In genomic region chr19:4745057-4745456, GRCm38 (mm10) we compare ENCODE assay signal across 9 mouse cellular contexts. TPM values are rescaled to one million over a fixed set of nuclear protein-coding genes. Genes with fewer than 3 reads are reported as not detected.
DNase-seq lines count a peak whose midpoint lies in the region; ATAC-seq lines count a peak whose summit lies in the region.
"Had no signal": no experiment of that assay in that cellular context is flagged by ENCODE, and none has a peak within 500 bp of the region (broad histone marks: within the 10 kb centered on the region; RNA-seq: fewer than 3 reads in every experiment).

No protein-coding gene starts in this region.

- no peaks in the 10 kb centered on the region for H3K9me3 ChIP-seq in kidney, embryonic 15.5 days (replicated peaks)
- no peaks in the 10 kb centered on the region for H3K9me3 ChIP-seq in hindbrain, embryonic 10.5 days
- H3K9me3 ChIP-seq: neural tube, embryonic 13.5 days had no signal

- no peaks in the 10 kb centered on the region for H3K27me3 ChIP-seq in kidney, embryonic 15.5 days
- no peaks in the 10 kb centered on the region for H3K27me3 ChIP-seq in hindbrain, embryonic 10.5 days (ENCODE audit: insufficient read depth, poor library complexity, severe bottlenecking)
- H3K27me3 ChIP-seq: neural tube, embryonic 13.5 days had no signal

- H3K9ac ChIP-seq in kidney, embryonic 15.5 days, result no peak overlapping the region
- H3K9ac ChIP-seq: neural tube, embryonic 13.5 days had no signal

- no peak overlapping the region for H3K4me3 ChIP-seq in kidney, embryonic 15.5 days (replicated peaks)
- no peak overlapping the region for H3K4me3 ChIP-seq in hindbrain, embryonic 10.5 days
- H3K4me3 ChIP-seq: neural tube, embryonic 13.5 days had no signal

- peak; percentile 63 to 65 for DNase-seq in cerebellum, adult 18-20 months
- no peak for DNase-seq in cerebellum, adult 11-12 months
- peak; percentile 38 for DNase-seq in kidney, postnatal 14 days
- peak; percentile 71 for DNase-seq in testis, postnatal 10 days (ENCODE audit: low spot score)
- DNase-seq in testis, postnatal 14 days (ENCODE audit: low spot score), result no peak
- no peak for DNase-seq in yolk sac, embryonic 10.5 days (ENCODE audit: low spot score)
- DNase-seq in hindbrain, embryonic 10.5 days (ENCODE audit: low spot score), result no peak

- H3K4me2 ChIP-seq in kidney, embryonic 15.5 days, result no peak overlapping the region
- H3K4me2 ChIP-seq: neural tube, embryonic 13.5 days had no signal

- peaks cover 11% of the 10 kb centered on the region for H3K36me3 ChIP-seq in kidney, embryonic 15.5 days
- H3K36me3 ChIP-seq in hindbrain, embryonic 10.5 days, result peaks cover 95% of the 10 kb centered on the region

- H3K27ac ChIP-seq in kidney, embryonic 15.5 days, result no peak overlapping the region
- no peak overlapping the region for H3K27ac ChIP-seq in hindbrain, embryonic 10.5 days
- H3K27ac ChIP-seq: neural tube, embryonic 13.5 days had no signal

- 54% methylated on average over 9 of the region's 9 CpGs for WGBS in kidney, embryonic 15.5 days
- WGBS in hindbrain, embryonic 10.5 days, result 89% methylated on average over 9 of the region's 9 CpGs

- peaks cover 3% of the 10 kb centered on the region; the same call in 1 of the 2 replicates for H3K4me1 ChIP-seq in kidney, embryonic 15.5 days
- 0 out of 2 replicates have a peak, but pooled peaks cover 3% of the 10 kb centered on the region for H3K4me1 ChIP-seq in hindbrain, embryonic 10.5 days (replicated peaks)
- H3K4me1 ChIP-seq: neural tube, embryonic 13.5 days had no signal

- no peak for ATAC-seq in kidney, embryonic 15.5 days (replicated peaks; ENCODE audit: low FRiP score)

RNA-seq across cellular contexts. Expression of gene Rbm4b, which starts 11.2 kb away (rescaled TPM):
- 75.2 and 75.5 TPM in 2 replicates for polyA plus RNA-seq in kidney, embryonic 15.5 days (2015; fragmentation: Nextera tagmentation; extraction: Ambion mirVana)
- polyA plus RNA-seq in hindbrain, embryonic 10.5 days (2016; fragmentation: Nextera tagmentation; extraction: Ambion mirVana), result 108 and 124 TPM in 2 replicates

RNA-seq across cellular contexts. Expression of gene Sptbn2, which starts 34.1 kb away (rescaled TPM):
- polyA plus RNA-seq in kidney, embryonic 15.5 days (2015; fragmentation: Nextera tagmentation; extraction: Ambion mirVana), result 2.7 and 2.9 TPM in 2 replicates
- polyA plus RNA-seq in hindbrain, embryonic 10.5 days (2016; fragmentation: Nextera tagmentation; extraction: Ambion mirVana), result 12.7 and 20.6 TPM in 2 replicates

RNA-seq across cellular contexts. Expression of gene Gm960, which starts 46.6 kb away (rescaled TPM):
- polyA plus RNA-seq in kidney, embryonic 15.5 days (2015; fragmentation: Nextera tagmentation; extraction: Ambion mirVana), result 2.0 and 3.4 TPM in 2 replicates
- 2.9 and 3.1 TPM in 2 replicates for polyA plus RNA-seq in hindbrain, embryonic 10.5 days (2016; fragmentation: Nextera tagmentation; extraction: Ambion mirVana)

RNA-seq across cellular contexts. Expression of gene Rbm4, which starts 48.6 kb away (rescaled TPM):
- polyA plus RNA-seq in kidney, embryonic 15.5 days (2015; fragmentation: Nextera tagmentation; extraction: Ambion mirVana), result 66.1 and 67.6 TPM in 2 replicates
- polyA plus RNA-seq in hindbrain, embryonic 10.5 days (2016; fragmentation: Nextera tagmentation; extraction: Ambion mirVana), result 104 and 106 TPM in 2 replicates

Comparison
In these comparisons a context has a peak if more than half of its experiments do, and no peak if none do; other contexts are left out.
1. DNase-seq: peak in cerebellum, adult 18-20 months (2 of 2), kidney, postnatal 14 days (single experiment) and testis, postnatal 10 days (single experiment); none in cerebellum, adult 11-12 months (single experiment), testis, postnatal 14 days (single experiment), yolk sac, embryonic 10.5 days (single experiment) and hindbrain, embryonic 10.5 days (single experiment).